Mouse (Mus musculus) thymus, adult 2 months (tissue): ENCODE measurements at regions not wholly inside any gene's neighbourhood (a gene's known extent, or its start where the extent isn't known, plus 50 kb on each side); places are given as distances from the start of the nearest gene placed in this dataset.

Experiments
- CTCF ChIP-seq: fragments of 200-500 bp; IDR thresholded peaks from 2 replicates; pipeline ENCODE4 v1.5.1; 2012; ENCODE audit warnings: mild to moderate bottlenecking, control low read depth, low read length, moderate library complexity, borderline replicate concordance; ENCODE audit not compliant: control insufficient read depth, poor library complexity, insufficient read depth; ENCODE audit errors: extremely low read depth
- POLR2A ChIP-seq: fragments of 200-500 bp; IDR thresholded peaks from 2 replicates; pipeline ENCODE4 v1.6.1; 2012; ENCODE audit warnings: mild to moderate bottlenecking, low read length, control low read depth, moderate library complexity; ENCODE audit not compliant: control insufficient read depth, poor library complexity, insufficient read depth; ENCODE audit errors: extremely low read depth

GRCm38 (mm10) chr10:96879425-96879824 lies 262.6 kb downstream of the Btg1 start:
- TF ChIP-seq CTCF = no peak
- no peak for TF ChIP-seq POLR2A
